Mouse (Mus musculus) lung, postnatal 25 days (tissue): ENCODE data around the gene Pakap.

Experiments
- DNase-seq: peaks from one replicate; pipeline ENCODE4 v3.0.0; 2022; ENCODE audit warnings: low spot score

Gene Pakap

GRCm38 (mm10) chr4:57625306-57625705 lies 57.3 kb downstream of the Pakap start:
- no peak for DNase-seq

- DNase-seq = no peak
These were observed 57.8 kb downstream of the Pakap start for GRCm38 (mm10) chr4:57625756-57626155.

- DNase-seq = no peak
These were observed 58.9 kb downstream of the Pakap start for GRCm38 (mm10) chr4:57626921-57627320.

- DNase-seq = no peak
These were observed 64.4 kb downstream of the Pakap start for GRCm38 (mm10) chr4:57632386-57632785.

- no peak for DNase-seq
These were observed 65.1 kb downstream of the Pakap start for GRCm38 (mm10) chr4:57633052-57633451.

GRCm38 (mm10) chr4:57634956-57635355 lies 67.0 kb downstream of the Pakap start:
- no peak for DNase-seq

GRCm38 (mm10) chr4:57636782-57637482 lies 69.0 kb downstream of the Pakap start:
- no peak for DNase-seq

GRCm38 (mm10) chr4:57637636-57638386 lies 69.8 kb downstream of the Pakap start:
- DNase-seq = no peak

- no peak for DNase-seq
These were observed 71.0 kb downstream of the Pakap start for GRCm38 (mm10) chr4:57638941-57639340.

GRCm38 (mm10) chr4:57640222-57640621 lies 72.2 kb downstream of the Pakap start:
- DNase-seq = no peak

GRCm38 (mm10) chr4:57640971-57641370 lies 73.0 kb downstream of the Pakap start:
- DNase-seq = no peak

GRCm38 (mm10) chr4:57650994-57651393 lies 83.0 kb downstream of the Pakap start:
- DNase-seq = no peak

- no peak for DNase-seq
These were observed 83.6 kb downstream of the Pakap start for GRCm38 (mm10) chr4:57651547-57651946.

- DNase-seq = no peak
These were observed 84.4 kb downstream of the Pakap start for GRCm38 (mm10) chr4:57652185-57652904.

- no peak for DNase-seq
These were observed 88.0 kb downstream of the Pakap start for GRCm38 (mm10) chr4:57655966-57656365.

- no peak for DNase-seq
These were observed 88.4 kb downstream of the Pakap start for GRCm38 (mm10) chr4:57656388-57656787.

- DNase-seq = no peak
These were observed 88.9 kb downstream of the Pakap start for GRCm38 (mm10) chr4:57656861-57657260.

GRCm38 (mm10) chr4:57660470-57660869 lies 92.5 kb downstream of the Pakap start:
- no peak for DNase-seq

GRCm38 (mm10) chr4:57666101-57666500 lies 98.1 kb downstream of the Pakap start:
- no peak for DNase-seq

GRCm38 (mm10) chr4:57670813-57671469 lies 103.0 kb downstream of the Pakap start:
- no peak for DNase-seq

GRCm38 (mm10) chr4:57672541-57672940 lies 104.6 kb downstream of the Pakap start:
- DNase-seq = no peak
